Mouse (Mus musculus) hindbrain, embryonic 14.5 days (tissue): ENCODE measurements around the gene Gabbr2. TPM values are rescaled to one million over a fixed set of nuclear protein-coding genes. Genes with fewer than 3 reads are reported as not detected.
A peak's percentile ranks its signal among the peaks of the same experiment; 100 is the strongest.

Experiments
- ATAC-seq: fragments of 200-750 bp; cut with Nextera tagmentation; 2 replicates; pipeline ENCODE4 v1.8.0; 2017; ENCODE audit warnings: moderate number of reproducible peaks, mild to moderate bottlenecking, moderate TSS enrichment, moderate library complexity; ENCODE audit not compliant: low FRiP score
- DNase-seq: peaks from one replicate; pipeline ENCODE4 v3.0.0-alpha.2; 2015; ENCODE audit warnings: low spot score
- H3K27ac ChIP-seq: fragments of 300-500 bp; sonication (generic); 2 replicates; pipeline ENCODE4 v1.5.1; 2014; ENCODE audit warnings: mild to moderate bottlenecking, moderate library complexity
- H3K27me3 ChIP-seq: fragments of 300-500 bp; sonication (generic); 2 replicates; pipeline ENCODE4 v1.6.1; 2014; ENCODE audit warnings: mild to moderate bottlenecking, low read length, mixed read lengths; ENCODE audit not compliant: control insufficient read depth, insufficient read depth
- H3K36me3 ChIP-seq: fragments of 300-500 bp; sonication (generic); replicated peaks from 2 replicates; pipeline ENCODE4 v1.6.1; 2014; ENCODE audit not compliant: control insufficient read depth, insufficient read depth
- H3K4me1 ChIP-seq: fragments of 300-500 bp; sonication (generic); replicated peaks from 2 replicates; pipeline ENCODE4 v1.6.1; 2014; ENCODE audit warnings: antibody characterized with exemption, low read length, mixed read lengths; ENCODE audit not compliant: control insufficient read depth, insufficient read depth
- H3K4me2 ChIP-seq: fragments of 300-500 bp; sonication (generic); replicated peaks from 2 replicates; pipeline ENCODE4 v1.6.1; 2014; ENCODE audit warnings: mild to moderate bottlenecking, moderate library complexity
- H3K4me3 ChIP-seq: fragments of 300-500 bp; sonication (generic); replicated peaks from 2 replicates; pipeline ENCODE4 v1.5.1; 2014; ENCODE audit warnings: mild to moderate bottlenecking, low read length
- H3K9ac ChIP-seq: fragments of 300-500 bp; sonication (generic); 2 replicates; pipeline ENCODE4 v1.6.1; 2014
- H3K9me3 ChIP-seq: fragments of 300-500 bp; sonication (generic); 2 replicates; pipeline ENCODE4 v1.6.1; 2016; ENCODE audit warnings: low read length; ENCODE audit not compliant: control insufficient read depth
- WGBS: fragments of 180-500 bp; shearing (Covaris S2); extraction: QIAGEN DNeasy Blood & Tissue Kit; methylation state at CpG from one replicate; pipeline ENCODE4 v1.1.7; 2014; 5-methylcytosine and 5-hydroxymethylcytosine counted together
- polyA plus RNA-seq: library from polyadenylated mRNA; unstranded; fragments of >200 nt; fragmentation: Nextera tagmentation; extraction: Ambion mirVana; gene quantifications from 2 replicates; pipeline ENCODE4 v1.2.1, GENCODE M21; 2014

Gabbr2 gene
- polyA plus RNA-seq, 1 experiment from 2014 or later = 13.3 TPM

- Histone ChIP-seq H3K4me1 (peaks cover 8% of the 10 kb centered on the region), H3K9me3 (no peaks in the 10 kb centered on the region), H3K4me3 (no peak overlapping the region), H3K9ac (no peak overlapping the region), H3K27me3 (no peaks in the 10 kb centered on the region), H3K4me2 (no peak overlapping the region), H3K27ac (peak overlapping the region; percentile 39; the same call in 1 of the 2 replicates), H3K36me3 (no peaks in the 10 kb centered on the region)
- 38% methylated on average over 18 of the region's 18 CpGs for WGBS
- 0 out of 2 replicates have a peak, but pooled peaks have one; percentile 49 for ATAC-seq
- no peak for DNase-seq
Observed at GRCm38 (mm10) chr4:46836065-46836464, 155.6 kb downstream of the Gabbr2 start.

DNA sequence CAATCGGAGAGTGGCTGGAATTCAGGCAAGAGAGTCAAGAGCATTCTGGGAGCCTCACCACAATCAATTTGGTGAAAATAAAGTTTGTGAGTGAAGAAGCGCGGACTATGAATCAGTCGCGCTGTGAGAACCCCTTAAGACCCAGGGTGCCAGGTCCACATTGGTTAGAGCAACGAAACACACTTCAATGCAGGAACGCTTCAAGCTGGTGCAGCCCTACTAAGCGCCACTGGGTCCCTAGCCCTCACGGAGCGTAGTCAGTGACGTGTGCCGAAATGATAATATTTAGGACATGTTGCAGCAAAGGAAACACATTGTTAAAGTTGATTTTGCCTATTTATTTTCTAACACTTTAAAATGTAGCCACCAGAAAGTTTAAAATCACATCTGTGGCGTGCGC lies 156.6 kb downstream of the Gabbr2 start:
- ATAC-seq (no peak), DNase-seq (no peak)
- H3K9ac ChIP-seq = no peak overlapping the region
- H3K4me3 ChIP-seq = no peak overlapping the region
- H3K4me1 ChIP-seq = peaks cover 8% of the 10 kb centered on the region
- no peaks in the 10 kb centered on the region for H3K9me3 ChIP-seq
- 95% methylated on average over 14 of the region's 14 CpGs for WGBS
- H3K27me3 ChIP-seq = no peaks in the 10 kb centered on the region
- H3K36me3 ChIP-seq = no peaks in the 10 kb centered on the region
- no peak overlapping the region for H3K4me2 ChIP-seq
- no peak overlapping the region for H3K27ac ChIP-seq

- H3K36me3 ChIP-seq = no peaks in the 10 kb centered on the region
- no peaks in the 10 kb centered on the region for H3K27me3 ChIP-seq
- no peak overlapping the region for H3K4me3 ChIP-seq
- no peaks in the 10 kb centered on the region for H3K9me3 ChIP-seq
- ATAC-seq = no peak
- H3K4me1 ChIP-seq = peaks cover 12% of the 10 kb centered on the region
- H3K9ac ChIP-seq = no peak overlapping the region
- WGBS = 48% methylated on average over 12 of the region's 12 CpGs
- H3K4me2 ChIP-seq = no peak overlapping the region
- DNase-seq = no peak
- no peak overlapping the region for H3K27ac ChIP-seq
Observed at GRCm38 (mm10) chr4:46832834-46833544, 158.7 kb downstream of the Gabbr2 start.

DNA sequence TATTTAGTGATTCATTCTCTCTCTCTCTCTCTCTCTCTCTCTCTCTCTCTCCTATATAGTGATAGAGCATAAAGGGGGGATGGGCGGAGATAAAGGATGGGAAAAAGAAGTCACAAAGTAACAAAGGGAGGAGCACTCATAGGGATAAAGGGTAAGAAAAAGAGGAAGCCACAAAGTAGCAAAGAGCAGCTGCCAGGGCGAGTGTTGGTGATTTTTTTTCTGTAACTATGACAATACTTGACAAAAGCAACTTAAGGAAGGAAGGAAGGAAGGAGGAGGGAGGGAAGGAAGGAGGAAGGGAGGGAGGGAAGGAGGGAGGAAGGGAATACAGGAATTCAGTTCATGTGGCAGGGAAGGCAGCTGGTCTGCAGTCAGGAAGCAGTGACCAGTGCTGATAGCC lies 162.0 kb downstream of the Gabbr2 start:
- Histone ChIP-seq H3K4me2 (no peak overlapping the region), H3K9ac (no peak overlapping the region), H3K27ac (no peak overlapping the region), H3K27me3 (no peaks in the 10 kb centered on the region), H3K4me3 (no peak overlapping the region), H3K9me3 (no peaks in the 10 kb centered on the region), H3K36me3 (no peaks in the 10 kb centered on the region), H3K4me1 (peaks cover 7% of the 10 kb centered on the region; the same call in 1 of the 2 replicates)
- WGBS = 47% methylated on average over 2 of the region's 2 CpGs
- DNase-seq = no peak
- no peak for ATAC-seq

DNA sequence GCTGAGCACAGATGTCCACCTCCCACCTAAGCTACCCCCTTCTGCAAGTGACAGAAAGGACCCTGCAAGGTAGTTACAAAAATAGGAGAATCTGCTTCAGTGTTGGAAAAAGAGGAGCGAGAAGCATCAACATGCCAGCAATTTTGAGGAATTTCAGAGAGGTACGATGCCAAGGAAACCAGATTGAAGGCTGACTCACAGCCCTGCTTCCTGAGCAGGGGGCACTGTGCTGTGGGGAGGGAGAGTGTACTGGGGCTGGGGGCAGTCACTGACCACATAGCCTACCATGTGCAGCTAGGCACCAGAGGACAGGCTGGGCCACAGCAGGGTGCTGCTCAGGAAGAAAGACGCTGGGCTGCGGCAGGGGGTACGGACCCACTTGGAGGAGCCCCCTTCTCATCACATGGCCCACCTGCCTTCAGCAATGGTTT lies 163.5 kb downstream of the Gabbr2 start:
- Histone ChIP-seq H3K4me1 (peaks cover 7% of the 10 kb centered on the region; the same call in 1 of the 2 replicates), H3K4me2 (no peak overlapping the region), H3K4me3 (no peak overlapping the region), H3K27me3 (no peaks in the 10 kb centered on the region), H3K27ac (0 out of 2 replicates have a peak overlapping the region, but pooled peaks have one; percentile 32), H3K9ac (no peak overlapping the region), H3K9me3 (no peaks in the 10 kb centered on the region), H3K36me3 (no peaks in the 10 kb centered on the region)
- ATAC-seq (no peak), DNase-seq (no peak)
- 75% methylated on average over 5 of the region's 5 CpGs for WGBS

DNA sequence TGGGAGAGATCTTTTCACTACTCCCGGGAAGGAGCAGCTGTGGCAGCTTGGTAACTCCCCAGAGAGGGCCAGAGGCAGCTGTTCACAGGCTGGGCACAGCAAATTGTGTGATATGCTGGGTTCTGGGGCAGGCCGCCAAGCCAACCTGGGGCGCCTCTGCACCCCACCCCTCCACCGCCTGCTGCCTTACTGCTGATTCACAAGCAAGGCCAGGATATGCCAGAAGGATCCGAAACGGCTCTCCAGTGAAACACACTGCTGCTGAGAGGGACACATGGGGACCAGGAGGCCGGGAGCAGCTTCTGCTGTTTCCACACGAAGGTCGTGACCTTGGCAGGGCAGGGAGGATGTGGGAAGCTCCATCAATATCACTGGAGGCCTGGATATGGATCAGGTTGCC lies 164.2 kb downstream of the Gabbr2 start:
- 44% methylated on average over 9 of the region's 9 CpGs for WGBS
- H3K9me3 ChIP-seq = no peaks in the 10 kb centered on the region

GRCm38 (mm10) chr4:46825846-46826529 lies 165.7 kb downstream of the Gabbr2 start:
- H3K4me2 ChIP-seq = no peak overlapping the region
- no peak overlapping the region for H3K4me3 ChIP-seq
- H3K4me1 ChIP-seq = peaks cover 7% of the 10 kb centered on the region; the same call in 1 of the 2 replicates
- H3K27me3 ChIP-seq = no peaks in the 10 kb centered on the region
- DNase-seq = no peak
- WGBS = 79% methylated on average over 10 of the region's 10 CpGs
- no peak for ATAC-seq
- no peak overlapping the region for H3K27ac ChIP-seq
- no peaks in the 10 kb centered on the region for H3K36me3 ChIP-seq
- H3K9me3 ChIP-seq = no peaks in the 10 kb centered on the region
- H3K9ac ChIP-seq = no peak overlapping the region

More for the DNA sequence above, 164.2 kb downstream of the Gabbr2 start:
- Histone ChIP-seq H3K4me2 (no peak overlapping the region), H3K36me3 (no peaks in the 10 kb centered on the region), H3K27ac (no peak overlapping the region; the same call in 1 of the 2 replicates), H3K4me3 (no peak overlapping the region), H3K4me1 (peaks cover 7% of the 10 kb centered on the region; the same call in 1 of the 2 replicates), H3K9ac (no peak overlapping the region), H3K27me3 (no peaks in the 10 kb centered on the region)
- no peak for DNase-seq
- ATAC-seq = no peak

GRCm38 (mm10) chr4:46823738-46824137 lies 167.9 kb downstream of the Gabbr2 start:
- DNase-seq (no peak), ATAC-seq (no peak)
- Histone ChIP-seq H3K9ac (no peak overlapping the region), H3K36me3 (no peaks in the 10 kb centered on the region), H3K27ac (no peak overlapping the region), H3K4me2 (no peak overlapping the region), H3K4me1 (peaks cover 3% of the 10 kb centered on the region; the same call in 1 of the 2 replicates), H3K27me3 (no peaks in the 10 kb centered on the region), H3K9me3 (no peaks in the 10 kb centered on the region), H3K4me3 (no peak overlapping the region)
- 74% methylated on average over 14 of the region's 14 CpGs for WGBS

DNA sequence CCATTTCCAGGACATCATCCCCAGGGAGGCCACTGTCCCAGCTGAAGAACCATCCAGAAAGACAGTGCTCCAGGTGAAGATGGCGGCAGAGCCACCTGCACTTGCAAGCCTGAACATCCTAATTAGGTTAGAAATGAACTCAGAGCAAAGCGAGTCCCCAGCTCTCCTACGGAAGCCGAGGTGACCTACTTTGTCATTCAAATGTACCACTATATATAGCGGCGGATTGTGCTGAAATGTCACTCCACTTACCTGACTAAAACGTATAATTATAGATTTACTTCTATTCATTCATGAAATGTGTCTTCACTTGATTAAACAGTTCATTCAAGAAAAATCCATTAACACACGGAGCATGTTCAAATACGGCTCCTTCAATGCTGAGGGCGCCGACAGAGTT lies 170.0 kb downstream of the Gabbr2 start:
- Histone ChIP-seq H3K27me3 (no peaks in the 10 kb centered on the region), H3K4me2 (no peak overlapping the region), H3K9me3 (no peaks in the 10 kb centered on the region), H3K27ac (no peak overlapping the region), H3K4me3 (no peak overlapping the region), H3K36me3 (no peaks in the 10 kb centered on the region), H3K9ac (no peak overlapping the region), H3K4me1 (no peaks in the 10 kb centered on the region)
- ATAC-seq (no peak; the same call in 1 of the 2 replicates), DNase-seq (no peak)
- WGBS = 57% methylated on average over 11 of the region's 11 CpGs
